Mouse (Mus musculus) right cerebral cortex, adult 18-20 months (tissue): Measurements from ENCODE around the gene Angel2.

Experiments
- DNase-seq: peaks from one replicate; pipeline ENCODE4 v3.0.0; 2022; ENCODE audit warnings: mixed read lengths

Gene Angel2

DNA sequence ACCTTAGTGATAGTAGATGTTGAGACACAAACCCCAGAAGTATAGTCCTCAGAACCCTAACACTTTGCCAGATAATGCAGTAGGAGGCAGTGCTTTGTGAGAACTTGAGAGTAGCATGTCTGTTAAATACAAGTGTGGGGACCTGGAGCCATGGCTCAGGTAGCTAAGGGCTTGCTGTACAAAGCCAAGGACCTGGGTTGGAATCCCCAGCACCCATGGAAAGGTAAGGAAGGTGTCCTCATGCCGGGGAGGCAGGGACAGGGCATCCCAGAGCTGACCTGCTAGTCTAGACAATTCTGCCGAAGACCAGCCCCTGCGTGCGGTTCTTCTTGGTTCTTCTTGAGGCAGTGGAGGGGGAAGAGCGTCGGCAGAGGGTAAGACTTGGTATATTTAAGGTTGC is 5.3 kb downstream of the Angel2 start:
- DNase-seq = no peak

GRCm38 (mm10) chr1:190939803-190940202 is 14.9 kb downstream of the Angel2 start:
- DNase-seq = no peak

- peak; percentile 78 for DNase-seq
These were observed 19.3 kb downstream of the Angel2 start for GRCm38 (mm10) chr1:190944109-190944760.

- no peak for DNase-seq
These were observed 23.1 kb downstream of the Angel2 start for GRCm38 (mm10) chr1:190947986-190948385.

DNA sequence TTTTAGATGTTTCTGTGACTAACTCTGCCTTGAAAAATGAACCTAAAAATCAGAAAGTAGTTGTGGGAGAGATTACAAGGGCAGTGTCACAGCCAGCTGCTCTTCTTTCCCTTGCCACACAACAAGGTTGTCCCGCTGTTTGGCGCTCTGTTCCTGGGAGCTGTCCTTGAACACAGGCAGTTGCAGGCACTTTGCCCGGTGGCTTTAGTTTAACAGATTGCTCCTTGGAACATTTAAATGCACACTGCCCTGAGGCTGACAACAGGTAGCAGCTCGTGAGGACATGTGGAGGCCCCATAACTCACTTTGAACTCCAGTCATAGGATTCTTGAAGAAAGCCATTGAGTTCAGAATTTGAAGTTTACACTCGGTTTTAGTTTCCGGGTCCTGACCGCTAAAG is 23.5 kb downstream of the Angel2 start:
- no peak for DNase-seq

DNA sequence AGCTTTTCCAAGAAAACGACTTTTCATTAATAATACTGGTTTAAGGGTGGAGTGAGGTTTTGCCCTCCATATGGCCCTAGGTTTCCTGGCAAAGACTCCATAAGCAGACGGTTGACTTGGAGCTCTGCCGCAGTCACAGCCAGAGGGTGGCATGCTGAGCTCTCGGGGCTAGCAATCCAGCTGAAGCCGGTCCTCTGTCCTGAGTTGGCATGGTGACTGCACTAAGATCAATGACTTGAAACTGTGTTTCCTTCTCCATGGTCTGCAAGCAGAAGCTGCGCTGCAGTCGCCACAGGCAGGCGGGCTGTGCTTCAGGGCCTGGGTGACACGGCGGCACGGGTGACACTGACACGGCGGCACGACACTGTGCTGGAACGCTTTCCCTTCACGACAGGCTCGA is 23.9 kb downstream of the Angel2 start:
- DNase-seq = no peak

GRCm38 (mm10) chr1:190951014-190951413 is 26.1 kb downstream of the Angel2 start:
- no peak for DNase-seq

DNA sequence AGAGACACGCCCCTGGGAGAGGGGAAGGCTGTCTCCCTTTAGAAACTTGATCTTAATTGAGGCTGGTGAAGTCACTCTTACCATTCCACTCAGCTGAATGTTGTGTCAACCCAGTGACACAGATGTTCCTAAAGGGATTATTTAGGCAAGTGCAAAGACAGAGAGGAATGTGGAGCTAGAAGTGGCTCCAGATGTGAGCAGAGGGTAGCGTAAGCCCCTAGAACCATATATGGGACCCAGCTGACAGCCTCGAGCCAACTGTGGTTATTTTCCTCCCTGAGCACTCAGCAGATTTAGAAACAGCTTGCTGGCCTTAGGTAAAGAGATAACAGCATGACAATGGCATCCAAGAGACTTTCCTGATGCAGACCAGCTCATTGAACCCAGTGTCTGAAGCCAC is 28.1 kb downstream of the Angel2 start:
- no peak for DNase-seq

- DNase-seq = no peak
These were observed 33.9 kb downstream of the Angel2 start for GRCm38 (mm10) chr1:190958821-190959220.

DNA sequence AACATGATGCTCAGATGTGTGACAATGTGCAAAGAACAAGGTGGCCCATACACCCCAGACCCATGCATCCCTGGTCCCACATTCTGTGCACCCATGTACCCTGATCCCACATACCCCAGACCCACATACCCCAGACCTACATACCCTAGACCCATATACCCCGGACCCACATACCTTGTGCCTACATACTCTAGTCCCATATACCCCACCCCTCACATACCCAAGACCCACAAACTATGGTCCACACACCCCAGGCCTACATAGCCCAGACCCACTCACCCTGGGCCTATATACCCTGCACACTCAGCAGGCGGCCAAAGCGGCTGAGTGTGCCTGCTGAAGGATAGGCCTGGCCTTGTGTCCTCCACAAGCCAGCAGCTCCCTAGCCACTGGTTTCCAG is 37.8 kb downstream of the Angel2 start:
- no peak for DNase-seq

- DNase-seq = no peak
These were observed 40.3 kb downstream of the Angel2 start for GRCm38 (mm10) chr1:190964992-190965780.

GRCm38 (mm10) chr1:190968010-190968409 is 43.1 kb downstream of the Angel2 start:
- DNase-seq = no peak

- DNase-seq = peak; percentile 25
These were observed 47.0 kb downstream of the Angel2 start for GRCm38 (mm10) chr1:190971708-190972610.

GRCm38 (mm10) chr1:190972612-190973192 is 47.8 kb downstream of the Angel2 start:
- peak; percentile 34 for DNase-seq

GRCm38 (mm10) chr1:190974191-190974590 is 49.3 kb downstream of the Angel2 start:
- no peak for DNase-seq

GRCm38 (mm10) chr1:190974833-190975232 is 49.9 kb downstream of the Angel2 start:
- DNase-seq = no peak

GRCm38 (mm10) chr1:190976887-190977573 is 52.1 kb downstream of the Angel2 start:
- no peak for DNase-seq

- no peak for DNase-seq
These were observed 53.1 kb downstream of the Angel2 start for GRCm38 (mm10) chr1:190978001-190978400.

DNA sequence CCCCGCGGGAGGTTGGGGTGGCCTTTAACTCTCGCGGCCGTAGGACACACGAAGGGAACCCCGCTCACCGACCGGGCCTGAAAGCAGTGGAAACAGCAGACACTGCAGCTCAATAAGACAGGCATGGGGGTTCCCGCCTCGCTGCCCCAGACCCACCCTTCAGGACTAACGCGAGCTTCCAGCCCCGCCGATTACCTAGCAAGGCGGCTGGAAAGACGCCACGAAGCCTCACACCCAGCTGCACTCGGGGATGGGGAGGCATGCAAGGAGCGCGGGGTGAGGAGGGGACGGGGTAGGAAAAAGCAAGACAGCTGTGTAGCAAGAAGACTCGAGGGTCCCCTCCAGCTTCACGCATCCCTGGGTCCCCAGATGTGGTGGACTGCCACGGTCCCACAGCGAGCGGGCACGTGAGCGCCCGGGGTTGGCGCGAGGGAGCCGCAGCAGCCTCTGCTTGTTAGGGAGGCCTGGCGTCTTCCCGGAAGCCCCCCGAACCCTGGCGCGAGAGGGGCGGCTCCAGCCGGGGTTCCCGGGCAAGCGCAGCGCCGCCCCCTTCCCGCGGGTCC is 53.7 kb downstream of the Angel2 start:
- no peak for DNase-seq

DNA sequence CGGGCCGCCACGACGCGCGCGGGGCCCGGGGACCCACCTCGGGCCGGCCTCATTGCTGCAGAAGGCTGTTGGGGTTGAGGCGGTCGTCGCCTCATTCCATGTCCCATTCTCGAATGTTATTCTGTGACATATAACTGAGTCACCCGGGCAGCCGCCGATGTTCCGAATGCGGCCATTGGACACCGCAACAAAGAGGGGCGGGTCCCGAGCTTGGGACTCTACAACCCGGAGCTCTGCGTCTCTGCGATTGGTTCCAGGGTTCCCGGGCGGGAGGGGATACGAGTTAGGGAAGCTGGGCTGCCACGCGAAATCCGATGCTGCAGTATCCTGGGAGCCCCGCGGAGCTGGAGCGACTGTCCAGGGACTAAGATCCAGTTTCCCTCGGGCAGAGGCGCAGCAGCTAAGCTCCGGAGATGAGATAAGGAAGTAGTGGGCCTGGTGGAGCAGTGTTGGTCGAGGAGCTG is 54.2 kb downstream of the Angel2 start, which contains the start of gene Vash2:
Vash2 (minus strand) TSS at position 197 of the 464 bp plus-strand sequence.
- DNase-seq = peak; percentile 73

GRCm38 (mm10) chr1:190980470-190980869 is 55.6 kb downstream of the Angel2 start:
- DNase-seq = no peak

DNA sequence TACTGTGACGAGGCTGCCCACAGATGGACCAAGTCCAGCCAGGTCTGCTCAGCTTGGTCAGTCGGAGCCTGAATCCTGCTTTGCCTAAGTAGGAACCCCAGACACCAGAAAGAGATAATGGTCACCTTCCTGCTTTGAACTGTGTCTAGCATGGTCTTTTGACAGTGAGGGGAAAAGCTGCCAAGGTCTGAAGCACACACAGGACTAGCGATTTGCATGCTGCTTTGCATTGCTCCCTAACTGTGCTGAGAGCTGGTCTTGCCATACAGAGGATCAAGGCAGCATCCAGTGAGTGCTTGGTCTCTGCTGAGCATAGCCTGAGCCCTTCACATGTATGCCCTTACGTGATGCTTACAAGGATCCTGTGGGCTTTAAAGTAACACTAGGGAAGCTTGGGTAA is 56.5 kb downstream of the Angel2 start:
- DNase-seq = no peak
